Mouse (Mus musculus) left cerebral cortex, postnatal 4 days (tissue): Measurements from ENCODE around the gene Fam219a. TPM values are rescaled to one million over a fixed set of nuclear protein-coding genes. Genes with fewer than 3 reads are reported as not detected.

Experiments
- DNase-seq: peaks from one replicate; pipeline ENCODE4 v3.0.0-alpha.2; 2022
- intact Hi-C: fragments of 180-260 bp; cut with DNase I; formaldehyde crosslinking; loops from one replicate; pipeline ENCODE4 v1.15.1; 2025
- total RNA-seq, 2 experiments: library from RNA; stranded (reverse); gene quantifications; 2 replicates each; pipeline ENCODE4 v1.2.3; 2021

Fam219a gene
- total RNA-seq, 2 experiments from 2014 or later, result 146 to 159 TPM

GRCm38 (mm10) chr4:41507326-41507924 lies 61.9 kb downstream of the Fam219a start:
- no peak for DNase-seq
- intact Hi-C loops, result no loop called here

GRCm38 (mm10) chr4:41506906-41507305 lies 62.4 kb downstream of the Fam219a start:
- DNase-seq, result peak; percentile 93
- intact Hi-C loops, result no loop called here

GRCm38 (mm10) chr4:41506156-41506555 lies 63.2 kb downstream of the Fam219a start:
- DNase-seq, result peak; percentile 71
- intact Hi-C loops, result no loop called here

- intact Hi-C loops, result no loop called here
- DNase-seq, result peak; percentile 26
Observed at GRCm38 (mm10) chr4:41505131-41505551, 64.2 kb downstream of the Fam219a start.

GRCm38 (mm10) chr4:41504325-41504724 lies 65.0 kb downstream of the Fam219a start:
- intact Hi-C loops, result no loop called here
- no peak for DNase-seq

GRCm38 (mm10) chr4:41502986-41503412 lies 66.3 kb downstream of the Fam219a start, which contains the start of gene AI464131:
Gene AI464131 (minus strand): TSS chr4:41503076.
- DNase-seq, result peak; percentile 99
- intact Hi-C loops, result no loop called here

- DNase-seq, result peak; percentile 29
- intact Hi-C loops, result no loop called here
Observed at GRCm38 (mm10) chr4:41502171-41502940, 67.0 kb downstream of the Fam219a start.

GRCm38 (mm10) chr4:41500787-41501186 lies 68.6 kb downstream of the Fam219a start:
- intact Hi-C loops, result no loop called here
- no peak for DNase-seq

- intact Hi-C loops, result no loop called here
- DNase-seq, result no peak
Observed at GRCm38 (mm10) chr4:41499619-41500018, 69.7 kb downstream of the Fam219a start.

- DNase-seq, result peak; percentile 26
Observed at GRCm38 (mm10) chr4:41498921-41499391, 70.4 kb downstream of the Fam219a start.

GRCm38 (mm10) chr4:41497995-41498845 lies 71.1 kb downstream of the Fam219a start:
- intact Hi-C loops, result no loop called here
- no peak for DNase-seq

More at GRCm38 (mm10) chr4:41498921-41499391, 70.4 kb downstream of the Fam219a start:
- intact Hi-C loops, result no loop called here

GRCm38 (mm10) chr4:41497579-41497978 lies 71.8 kb downstream of the Fam219a start:
- intact Hi-C loops, result no loop called here
- peak; percentile 25 for DNase-seq

- intact Hi-C loops, result no loop called here
- no peak for DNase-seq
Observed at GRCm38 (mm10) chr4:41497046-41497445, 72.3 kb downstream of the Fam219a start.

GRCm38 (mm10) chr4:41495850-41496249 lies 73.5 kb downstream of the Fam219a start:
- peak; percentile 61 for DNase-seq
- intact Hi-C loops, result no loop called here

- DNase-seq, result no peak
- intact Hi-C loops, result no loop called here
Observed at GRCm38 (mm10) chr4:41495076-41495475, 74.3 kb downstream of the Fam219a start.

- intact Hi-C loops, result no loop called here
- no peak for DNase-seq
Observed at GRCm38 (mm10) chr4:41494378-41494777, 75.0 kb downstream of the Fam219a start.

- intact Hi-C loops, result no loop called here
- no peak for DNase-seq
Observed at GRCm38 (mm10) chr4:41493464-41494116, 75.7 kb downstream of the Fam219a start.

GRCm38 (mm10) chr4:41492951-41493350 lies 76.4 kb downstream of the Fam219a start:
- no peak for DNase-seq
- intact Hi-C loops, result no loop called here

- no peak for DNase-seq
- intact Hi-C loops, result no loop called here
Observed at GRCm38 (mm10) chr4:41481601-41482017, 87.7 kb downstream of the Fam219a start.

GRCm38 (mm10) chr4:41480254-41480653 lies 89.1 kb downstream of the Fam219a start:
- intact Hi-C loops, result no loop called here

GRCm38 (mm10) chr4:41479456-41479804 lies 89.9 kb downstream of the Fam219a start:
- intact Hi-C loops, result no loop called here
- no peak for DNase-seq

More at GRCm38 (mm10) chr4:41480254-41480653, 89.1 kb downstream of the Fam219a start:
- peak; percentile 55 for DNase-seq
